ENCODE assay signal across 9 mouse cellular contexts in genomic region chr15:101046039-101046526, GRCm38 (mm10). TPM values are rescaled to one million over a fixed set of nuclear protein-coding genes. Genes with fewer than 3 reads are reported as not detected.
DNase-seq lines count a peak whose midpoint lies in the region; ATAC-seq and TF ChIP-seq lines count a peak whose summit lies in the region.
"Had no signal": no experiment of that assay in that cellular context is flagged by ENCODE, and none has a peak within 500 bp of the region (broad histone marks: within the 10 kb centered on the region; RNA-seq: fewer than 3 reads in every experiment).

No protein-coding gene starts in this region.

- H3K4me1 ChIP-seq in E14TG2a.4 (replicated peaks; ENCODE audit: low read depth, low read length), result peaks cover 20% of the 10 kb centered on the region
- H3K4me1 ChIP-seq in heart, postnatal 0 days (ENCODE audit: control insufficient read depth, insufficient read depth), result no peaks in the 10 kb centered on the region; the same call in 1 of the 2 replicates
- peaks cover 12% of the 10 kb centered on the region for H3K4me1 ChIP-seq in liver, embryonic 15.5 days (replicated peaks)

- no peak overlapping the region for H3K9ac ChIP-seq in heart, postnatal 0 days (replicated peaks; ENCODE audit: low read depth, low read length)
- H3K9ac ChIP-seq in liver, embryonic 15.5 days, result no peak overlapping the region

- peaks cover 93% of the 10 kb centered on the region for H3K27me3 ChIP-seq in E14TG2a.4 (ENCODE audit: insufficient read depth, low read length)
- H3K27me3 ChIP-seq in heart, postnatal 0 days (ENCODE audit: control insufficient read depth, insufficient read depth, low read length), result peaks cover 94% of the 10 kb centered on the region
- H3K27me3 ChIP-seq in liver, embryonic 15.5 days, result peaks cover 95% of the 10 kb centered on the region

- H3K4me3 ChIP-seq in E14TG2a.4 (replicated peaks; ENCODE audit: low read length), result peak overlapping the region; percentile 74
- H3K4me3 ChIP-seq in heart, postnatal 0 days (ENCODE audit: low read depth, low read length), result peak overlapping the region; percentile 39
- H3K4me3 ChIP-seq in liver, embryonic 15.5 days (replicated peaks), result peak overlapping the region; percentile 37

- 4% methylated on average over 42 of the region's 43 CpGs for WGBS in heart, postnatal 0 days
- WGBS in liver, embryonic 15.5 days (ENCODE audit: insufficient replicate concordance), result 3% methylated on average over 43 of the region's 43 CpGs

- H3K9me3 ChIP-seq in E14TG2a.4 (ENCODE audit: low read length), result peaks cover 28% of the 10 kb centered on the region
- no peaks in the 10 kb centered on the region for H3K9me3 ChIP-seq in heart, postnatal 0 days (replicated peaks; ENCODE audit: control insufficient read depth, low read length)
- no peaks in the 10 kb centered on the region for H3K9me3 ChIP-seq in liver, embryonic 15.5 days (replicated peaks)

- no peak overlapping the region for H3K27ac ChIP-seq in heart, postnatal 0 days (ENCODE audit: low read depth)
- no peak overlapping the region for H3K27ac ChIP-seq in liver, embryonic 15.5 days (replicated peaks)

- peak overlapping the region; percentile 67 for H3K4me2 ChIP-seq in heart, postnatal 0 days (ENCODE audit: low read depth, low read length)
- peak overlapping the region; percentile 60 for H3K4me2 ChIP-seq in liver, embryonic 15.5 days

- TF ChIP-seq EP300 in heart, postnatal 0 days (IDR thresholded peaks at IDR 0.05; ENCODE audit: low read depth), result no peak

- TF ChIP-seq CTCF in E14TG2a.4 (conservative IDR thresholded peaks at IDR 0.05; ENCODE audit: low read length), result no peak
- no peak for TF ChIP-seq CTCF in heart, postnatal 0 days (IDR thresholded peaks at IDR 0.05; ENCODE audit: low read depth)

- H3K36me3 ChIP-seq in E14TG2a.4 (ENCODE audit: insufficient read depth, low read length), result no peaks in the 10 kb centered on the region
- H3K36me3 ChIP-seq in heart, postnatal 0 days (replicated peaks; ENCODE audit: control insufficient read depth, insufficient read depth, low read length), result no peaks in the 10 kb centered on the region
- H3K36me3 ChIP-seq in liver, embryonic 15.5 days (replicated peaks), result no peaks in the 10 kb centered on the region

- peak; percentile 70 for DNase-seq in embryo, embryonic 9.5 days (ENCODE audit: extremely low spot score)
- no peak for DNase-seq in embryo, embryonic 10.5 days (ENCODE audit: low spot score)
- DNase-seq in heart, postnatal 0 days (ENCODE audit: low spot score), result no peak
- no peak for DNase-seq in cerebellum, postnatal 14 days
- DNase-seq: thymus, adult 18-20 months had no signal

- ATAC-seq in heart, postnatal 0 days (ENCODE audit: insufficient read depth, low read depth), result no peak
- no peak for ATAC-seq in liver, embryonic 15.5 days (ENCODE audit: insufficient read depth)
- ATAC-seq in granulocyte monocyte progenitor cell, adult 5-6 weeks (replicated peaks; ENCODE audit: poor library complexity, severe bottlenecking), result no peak
- ATAC-seq in megakaryocyte progenitor cell, adult 5-6 weeks (replicated peaks; ENCODE audit: poor library complexity), result no peak

RNA-seq across cellular contexts. Expression of gene Gm47841, which starts 1.1 kb away (rescaled TPM):
- not detected in 2 replicates for total RNA-seq in heart, postnatal 0 days (2014; rRNA removed; ENCODE audit: low replicate concordance)
- polyA plus RNA-seq in heart, postnatal 0 days (2015; fragmentation: Nextera tagmentation; extraction: Ambion mirVana), result not detected in 2 replicates
- not detected in 2 replicates for polyA plus RNA-seq in liver, embryonic 15.5 days (2015; fragmentation: Nextera tagmentation; extraction: Ambion mirVana)
- not detected in 2 replicates for total RNA-seq in granulocyte monocyte progenitor cell, adult 5-6 weeks (2014; fragmentation: Nextera tagmentation)
- total RNA-seq in granulocyte monocyte progenitor cell, adult 5-6 weeks (2017), result not detected in 2 replicates
- not detected in 2 replicates for total RNA-seq in megakaryocyte progenitor cell, adult 5-6 weeks (2015)
- total RNA-seq in megakaryocyte progenitor cell, adult 5-6 weeks (2017), result not detected in 2 replicates

RNA-seq across cellular contexts. Expression of gene Fignl2, which starts 32.3 kb away (rescaled TPM):
- total RNA-seq in heart, postnatal 0 days (2014; rRNA removed; ENCODE audit: low replicate concordance), result 3.9 and 4.1 TPM in 2 replicates
- polyA plus RNA-seq in heart, postnatal 0 days (2015; fragmentation: Nextera tagmentation; extraction: Ambion mirVana), result 0.05 and 0.12 TPM in 2 replicates
- polyA plus RNA-seq in liver, embryonic 15.5 days (2015; fragmentation: Nextera tagmentation; extraction: Ambion mirVana), result 0.07 and 0.08 TPM in 2 replicates
- not detected in 2 replicates for total RNA-seq in granulocyte monocyte progenitor cell, adult 5-6 weeks (2014; fragmentation: Nextera tagmentation)
- not detected in 2 replicates for total RNA-seq in granulocyte monocyte progenitor cell, adult 5-6 weeks (2017)
- total RNA-seq in megakaryocyte progenitor cell, adult 5-6 weeks (2015), result not detected in 2 replicates
- total RNA-seq in megakaryocyte progenitor cell, adult 5-6 weeks (2017), result under 0.01 TPM in 1 of 2 replicates, not detected in the other
